Mouse (Mus musculus) erythroid progenitor cell, adult 5-6 weeks (primary cell): Measurements from ENCODE around the gene Myh14. TPM values are rescaled to one million over a fixed set of nuclear protein-coding genes. Genes with fewer than 3 reads are reported as not detected.
"Not testable (repeated sequence)": the region's sequence is repeated elsewhere in the genome, so short reads cannot be mapped to it uniquely, and the experiment has no call there.

Source experiments
- ATAC-seq: replicated peaks from 2 replicates; pipeline ENCODE4 v1.8.0; 2016; ENCODE audit warnings: moderate number of reproducible peaks, mild to moderate bottlenecking, moderate TSS enrichment, inconsistent platforms; ENCODE audit not compliant: poor library complexity, low FRiP score, severe bottlenecking
- total RNA-seq, 2 experiments: library from RNA; stranded (forward) in 1 of 2; stranded (reverse) in 1 of 2; fragments of 150-400 nt in 1 of 2; fragments of 186-747, 209-891 nt in 1 of 2; gene quantifications; 2 replicates each; pipeline versions ENCODE4 v1.2.3 to v1.2.4; 2015 to 2017; ENCODE audit warnings: low replicate concordance in 2 of 2

The Myh14 gene
- total RNA-seq (2015; ENCODE audit: low replicate concordance) = not detected in 2 replicates
- total RNA-seq (2017; ENCODE audit: low replicate concordance) = 0.08 TPM in 1 of 2 replicates, not detected in the other

- ATAC-seq = peak; percentile 62
These were observed at the start of gene Myh14 for GRCm38 (mm10) chr7:44670803-44671202. TSS of gene Myh14 (minus strand) at chr7:44670843.

- ATAC-seq = no peak
These were observed 39.2 kb upstream of the Myh14 start for GRCm38 (mm10) chr7:44709881-44710280.

- no peak for ATAC-seq
These were observed 37.9 kb upstream of the Myh14 start, which contains the start of gene Izumo2 for GRCm38 (mm10) chr7:44708574-44708973. TSS of gene Izumo2 (plus strand) at chr7:44708742.

- ATAC-seq = not testable (repeated sequence)
These were observed 37.5 kb upstream of the Myh14 start for GRCm38 (mm10) chr7:44708093-44708492.

- ATAC-seq = no peak
These were observed 36.6 kb upstream of the Myh14 start for GRCm38 (mm10) chr7:44707169-44707675.

GRCm38 (mm10) chr7:44706322-44706721 is 35.7 kb upstream of the Myh14 start:
- no peak for ATAC-seq

- ATAC-seq = no peak
These were observed 34.4 kb upstream of the Myh14 start for GRCm38 (mm10) chr7:44705086-44705485.

- no peak for ATAC-seq
These were observed 33.7 kb upstream of the Myh14 start for GRCm38 (mm10) chr7:44704363-44704762.

- ATAC-seq = no peak
These were observed 32.3 kb upstream of the Myh14 start for GRCm38 (mm10) chr7:44702985-44703384.

- ATAC-seq = no peak
These were observed 31.3 kb upstream of the Myh14 start for GRCm38 (mm10) chr7:44701921-44702320.

GRCm38 (mm10) chr7:44697980-44698379 is 27.3 kb upstream of the Myh14 start:
- no peak for ATAC-seq

GRCm38 (mm10) chr7:44697191-44697710 is 26.6 kb upstream of the Myh14 start:
- ATAC-seq = no peak

GRCm38 (mm10) chr7:44695223-44695622 is 24.6 kb upstream of the Myh14 start:
- ATAC-seq = no peak

GRCm38 (mm10) chr7:44693427-44694175 is 23.0 kb upstream of the Myh14 start:
- ATAC-seq = no peak

- ATAC-seq = no peak
These were observed 18.7 kb upstream of the Myh14 start for GRCm38 (mm10) chr7:44689331-44689730.

- no peak for ATAC-seq
These were observed 18.2 kb upstream of the Myh14 start for GRCm38 (mm10) chr7:44688890-44689289.

GRCm38 (mm10) chr7:44685531-44686402 is 15.1 kb upstream of the Myh14 start:
- ATAC-seq = no peak

- ATAC-seq = no peak
These were observed 13.0 kb upstream of the Myh14 start for GRCm38 (mm10) chr7:44683656-44684055.

- no peak for ATAC-seq
These were observed 6.0 kb upstream of the Myh14 start for GRCm38 (mm10) chr7:44676611-44677010.

GRCm38 (mm10) chr7:44676126-44676525 is 5.5 kb upstream of the Myh14 start:
- ATAC-seq = no peak
